ENCODE assay signal across 32 mouse cellular contexts in the genomic region with DNA sequence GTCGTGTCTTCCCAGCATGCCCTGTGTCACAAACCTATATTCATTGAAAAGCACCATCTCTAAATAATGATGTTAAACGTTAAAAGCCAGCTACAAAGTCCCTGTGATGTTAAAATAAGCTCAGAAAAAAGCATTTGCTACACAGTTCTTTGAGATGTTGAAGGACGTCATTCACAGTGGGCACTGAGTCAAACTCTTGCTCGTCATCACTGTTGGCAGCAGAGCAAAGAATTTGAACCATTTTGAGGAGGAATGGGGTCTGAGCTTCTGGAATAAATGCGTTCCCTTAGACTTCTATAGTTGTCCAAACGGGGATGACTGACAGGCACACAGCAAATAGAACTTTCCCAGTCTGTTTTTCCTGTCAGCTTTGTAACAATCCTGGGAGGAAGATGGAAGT. TPM values are rescaled to one million over a fixed set of nuclear protein-coding genes. Genes with fewer than 3 reads are reported as not detected.
DNase-seq lines count a peak whose midpoint lies in the region; ATAC-seq and TF ChIP-seq lines count a peak whose summit lies in the region.
"Had no signal": no experiment of that assay in that cellular context is flagged by ENCODE, and none has a peak within 500 bp of the region (broad histone marks: within the 10 kb centered on the region; RNA-seq: fewer than 3 reads in every experiment).

No protein-coding gene starts in this region.

- H3K4me2 ChIP-seq in lung, embryonic 14.5 days = no peak overlapping the region
- H3K4me2 ChIP-seq: embryonic facial prominence, embryonic 12.5 days; heart, embryonic 15.5 days; hindbrain, embryonic 13.5 days; limb, embryonic 15.5 days; liver, embryonic 13.5 days; lung, embryonic 15.5 days; midbrain, embryonic 15.5 days had no signal

- H3K4me1 ChIP-seq in lung, embryonic 14.5 days (ENCODE audit: insufficient read depth) = peaks cover 7% of the 10 kb centered on the region

- no peak overlapping the region for H3K4me3 ChIP-seq in lung, embryonic 14.5 days (ENCODE audit: low read depth, low read length)
- H3K4me3 ChIP-seq: embryonic facial prominence, embryonic 12.5 days; heart, embryonic 15.5 days; hindbrain, embryonic 13.5 days; limb, embryonic 10.5 days; limb, embryonic 15.5 days; liver, embryonic 13.5 days; lung, embryonic 15.5 days; midbrain, embryonic 10.5 days; midbrain, embryonic 15.5 days had no signal

- DNase-seq in adrenal gland, adult (ENCODE audit: inconsistent age in 2 of 2, low spot score in 1 of 2) = peak; percentile 48 to 83
- DNase-seq in adrenal gland, postnatal 4 days (ENCODE audit: low spot score in 2 of 2) = no peak
- peak; percentile 15 for DNase-seq in lung, embryonic 14.5 days
- no peak for DNase-seq in lung, postnatal 25 days (ENCODE audit: low spot score)
- DNase-seq in adrenal gland, adult 8-10 months = peak; percentile 44
- DNase-seq in brain, adult 2 months (ENCODE audit: low read depth, low spot score) = peak; percentile 46
- DNase-seq in left cerebral cortex, adult 8-10 months (ENCODE audit: low spot score in 2 of 2) = no peak
- no peak for DNase-seq in thymus, postnatal 10 days (ENCODE audit: low spot score in 2 of 2)
- DNase-seq: cerebellum, adult 11 months; cerebellum, adult 9-10 months; cerebellum, postnatal 36 days; embryo, embryonic 11 days; gastrocnemius, postnatal 14 days; kidney, adult 8-10 months; kidney, postnatal 10 days; layer of hippocampus, postnatal 36 days; liver, embryonic 13.5 days; right cerebral cortex, postnatal 4 days; thymus, adult 18-20 months; thymus, postnatal 36 days had no signal

- 54% methylated on average over 6 of the region's 6 CpGs for WGBS in lung, embryonic 14.5 days

- H3K27me3 ChIP-seq in lung, embryonic 14.5 days (ENCODE audit: insufficient read depth, low read length) = no peaks in the 10 kb centered on the region
- H3K27me3 ChIP-seq: CH12.LX; embryonic facial prominence, embryonic 12.5 days; heart, embryonic 15.5 days; hindbrain, embryonic 13.5 days; limb, embryonic 15.5 days; liver, embryonic 13.5 days; lung, embryonic 15.5 days; midbrain, embryonic 15.5 days had no signal

- no peak for ATAC-seq in lung, embryonic 14.5 days (ENCODE audit: insufficient read depth)
- ATAC-seq: intestine, embryonic 16.5 days; midbrain, embryonic 15.5 days; Patski had no signal

- no peak overlapping the region for H3K9ac ChIP-seq in lung, embryonic 14.5 days
- H3K9ac ChIP-seq: embryonic facial prominence, embryonic 12.5 days; heart, embryonic 15.5 days; hindbrain, embryonic 13.5 days; limb, embryonic 15.5 days; liver, embryonic 13.5 days; lung, embryonic 15.5 days; midbrain, embryonic 15.5 days had no signal

- no peaks in the 10 kb centered on the region for H3K36me3 ChIP-seq in lung, embryonic 14.5 days (ENCODE audit: insufficient read depth)
- H3K36me3 ChIP-seq: embryonic facial prominence, embryonic 12.5 days; heart, embryonic 15.5 days; hindbrain, embryonic 13.5 days; limb, embryonic 10.5 days; limb, embryonic 15.5 days; liver, embryonic 13.5 days; lung, embryonic 15.5 days; midbrain, embryonic 10.5 days; midbrain, embryonic 15.5 days had no signal

- TF ChIP-seq CTCF in lung, embryonic 14.5 days (IDR thresholded peaks at IDR 0.05; ENCODE audit: low read depth) = no peak

- no peaks in the 10 kb centered on the region for H3K9me3 ChIP-seq in lung, embryonic 14.5 days (ENCODE audit: low read depth, low read length)
- H3K9me3 ChIP-seq: embryonic facial prominence, embryonic 12.5 days; heart, embryonic 15.5 days; hindbrain, embryonic 13.5 days; limb, embryonic 10.5 days; limb, embryonic 15.5 days; liver, embryonic 13.5 days; lung, embryonic 15.5 days; midbrain, embryonic 10.5 days; midbrain, embryonic 15.5 days had no signal

- no peak overlapping the region for H3K27ac ChIP-seq in lung, embryonic 14.5 days (ENCODE audit: low read depth)
- H3K27ac ChIP-seq: embryonic facial prominence, embryonic 12.5 days; heart, embryonic 15.5 days; hindbrain, embryonic 13.5 days; limb, embryonic 10.5 days; limb, embryonic 15.5 days; liver, embryonic 13.5 days; lung, embryonic 15.5 days; midbrain, embryonic 10.5 days; midbrain, embryonic 15.5 days; stomach, postnatal 0 days had no signal

RNA-seq across cellular contexts. Expression of a gene that starts 5.9 kb away (rescaled TPM):
- 10 to 100 TPM; 31.7 to 35.9 TPM for total RNA-seq in adrenal gland, postnatal 4 days (2021)
- 12.0 and 12.8 TPM in 2 replicates for polyA plus RNA-seq in lung, embryonic 14.5 days (2014; fragmentation: Nextera tagmentation; extraction: Ambion mirVana)
- 10 to 100 TPM; 26.1 to 31.7 (median 28.8) TPM for total RNA-seq in adrenal gland, adult 8-10 months (2022)
- 100 to 1,000 TPM in 1 of 4 experiments, 10 to 100 TPM in 3; 90.3 to 101 (median 98.0) TPM for total RNA-seq in left cerebral cortex, adult 8-10 months (2022)
- total RNA-seq: CH12.LX had no signal

Comparison
In these comparisons a context has a peak if more than half of its experiments do, and no peak if none do; other contexts are left out.
1. DNase-seq: peak in adrenal gland, adult (2 of 2), lung, embryonic 14.5 days (single experiment), adrenal gland, adult 8-10 months (single experiment) and brain, adult 2 months (single experiment); none in adrenal gland, postnatal 4 days (0 of 2), lung, postnatal 25 days (single experiment), left cerebral cortex, adult 8-10 months (0 of 2) and thymus, postnatal 10 days (0 of 2).